Mouse (Mus musculus): ENCODE measurements at regions not wholly inside any gene's neighbourhood (a gene's known extent, or its start where the extent isn't known, plus 50 kb on each side); places are given as distances from the start of the nearest gene placed in this dataset.
A peak's percentile ranks its signal among the peaks of the same experiment; 100 is the strongest.

DNA sequence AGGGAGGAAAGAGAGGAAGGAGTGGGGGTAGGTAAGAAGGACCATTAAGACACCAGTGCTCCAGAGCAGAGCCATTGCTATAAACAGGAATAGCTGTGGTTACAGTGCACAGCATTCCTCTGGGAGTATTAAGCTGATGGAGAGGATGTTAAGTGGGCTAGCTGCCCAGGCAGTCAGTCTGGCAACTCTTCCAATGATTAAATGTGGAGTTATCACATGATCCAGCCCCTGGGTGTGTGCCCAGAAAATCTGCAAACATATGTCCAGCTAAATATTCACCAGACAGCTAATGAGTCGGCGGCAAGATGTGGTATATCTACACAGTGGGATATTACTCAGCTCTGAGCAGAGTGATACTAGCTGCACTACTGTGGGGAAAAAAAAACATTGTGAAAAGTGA, 229.7 kb downstream of the Ankrd50 start:
- no peak for DNase-seq (ENCODE audit: low read depth)

DNA sequence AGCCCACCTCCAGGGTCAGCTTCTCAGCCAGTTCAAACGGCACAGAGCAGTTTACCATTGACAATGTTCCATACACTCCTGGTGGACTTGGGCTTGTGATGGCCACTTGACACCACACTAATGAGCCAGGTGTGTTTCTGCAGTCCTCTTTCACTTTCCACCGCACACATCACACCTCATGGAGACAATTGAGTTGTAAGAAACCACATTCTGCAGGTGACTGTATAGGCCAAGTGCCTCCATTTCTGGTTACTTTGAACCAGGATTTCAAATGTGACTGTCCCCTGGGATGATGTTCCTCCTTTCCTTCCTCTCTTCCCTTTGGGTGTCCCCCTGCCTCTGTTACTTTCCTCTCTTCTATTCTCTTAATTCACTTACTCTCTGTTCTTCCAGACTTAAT, 233.1 kb downstream of the Ankrd50 start:
- DNase-seq (ENCODE audit: low read depth) = no peak

DNA sequence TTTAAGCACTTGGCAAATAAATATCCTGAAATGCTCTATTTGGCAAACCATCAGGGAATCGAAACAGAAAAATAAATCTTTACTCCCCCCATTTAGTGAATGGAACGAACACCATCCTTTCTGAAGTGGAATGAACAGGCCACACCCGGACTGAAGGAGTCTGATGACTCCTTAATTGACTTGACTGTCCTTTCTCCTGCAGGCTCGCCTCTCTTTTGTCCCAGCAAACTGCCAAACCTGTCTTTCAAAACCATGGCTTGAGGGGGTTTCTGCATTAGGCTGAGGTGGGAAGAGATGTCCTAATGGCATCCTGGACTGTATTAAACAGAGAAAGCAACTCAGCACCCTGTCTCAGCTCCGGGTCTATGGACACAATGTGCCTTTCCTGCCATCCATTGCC, 234.1 kb downstream of the Ankrd50 start:
- DNase-seq (ENCODE audit: low read depth) = no peak

- no peak for DNase-seq (ENCODE audit: low read depth)
Observed at GRCm38 (mm10) chr3:38248941-38249340, 235.7 kb downstream of the Ankrd50 start.

- DNase-seq (ENCODE audit: low read depth) = no peak
Observed at GRCm38 (mm10) chr3:38246439-38246838, 238.2 kb downstream of the Ankrd50 start.

DNA sequence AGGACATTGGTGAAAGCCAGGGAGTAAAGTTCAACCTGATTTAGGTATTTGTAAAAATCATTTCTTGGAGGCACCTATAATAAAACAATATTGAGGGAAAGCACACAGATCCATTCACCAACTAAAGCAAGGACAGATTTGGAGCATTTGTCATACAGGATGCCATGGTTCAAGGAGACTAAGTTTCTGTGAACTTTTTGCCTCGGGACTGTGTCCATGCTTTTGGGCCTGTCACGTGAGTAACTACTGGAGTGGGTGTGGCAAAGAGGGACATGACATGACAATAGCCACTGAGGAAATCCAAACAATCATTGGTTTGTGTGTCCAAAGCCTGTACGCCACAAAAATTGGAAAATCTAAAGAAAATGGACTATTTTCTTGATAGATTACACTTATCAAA, 241.4 kb downstream of the Ankrd50 start:
- DNase-seq (ENCODE audit: low read depth) = no peak

DNA sequence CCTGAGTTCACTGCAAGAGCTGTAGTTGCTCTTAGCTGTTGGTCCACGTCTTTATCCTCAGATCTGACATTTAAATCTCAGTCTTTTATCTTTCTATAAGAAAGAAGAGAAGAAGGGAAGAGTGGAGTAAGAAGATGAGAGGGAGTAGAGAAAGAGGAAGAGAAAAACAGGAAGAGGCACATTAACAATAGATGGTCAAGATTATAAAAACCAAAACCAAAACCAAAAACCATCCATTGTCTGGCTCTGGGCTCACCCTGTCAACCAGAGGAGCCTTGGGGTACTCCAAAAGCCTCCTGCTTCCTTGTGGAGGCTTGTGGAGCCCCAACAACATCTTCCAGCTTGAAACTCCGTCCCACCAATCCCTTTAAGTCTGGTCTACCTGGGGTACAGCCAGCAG, 247.0 kb downstream of the Ankrd50 start:
- DNase-seq (ENCODE audit: low read depth) = no peak

DNA sequence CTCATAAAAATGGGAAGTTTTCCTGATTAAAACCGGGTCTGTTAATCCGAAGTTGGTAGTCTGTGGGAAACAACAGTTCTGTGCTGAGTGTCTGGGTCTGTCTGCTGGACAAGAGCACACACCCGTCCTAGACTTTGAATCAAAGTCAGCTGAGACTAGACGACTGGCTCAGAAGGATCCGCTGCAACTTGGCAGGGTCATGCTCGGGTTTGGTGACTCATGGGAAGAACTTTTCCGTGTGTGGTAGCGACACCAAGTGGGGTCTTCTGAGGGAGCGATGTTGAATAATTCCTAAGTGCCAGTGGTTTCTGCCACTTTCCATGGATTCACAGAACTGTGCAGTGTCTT, 248.9 kb downstream of the Ankrd50 start:
- DNase-seq (ENCODE audit: low read depth) = no peak

DNA sequence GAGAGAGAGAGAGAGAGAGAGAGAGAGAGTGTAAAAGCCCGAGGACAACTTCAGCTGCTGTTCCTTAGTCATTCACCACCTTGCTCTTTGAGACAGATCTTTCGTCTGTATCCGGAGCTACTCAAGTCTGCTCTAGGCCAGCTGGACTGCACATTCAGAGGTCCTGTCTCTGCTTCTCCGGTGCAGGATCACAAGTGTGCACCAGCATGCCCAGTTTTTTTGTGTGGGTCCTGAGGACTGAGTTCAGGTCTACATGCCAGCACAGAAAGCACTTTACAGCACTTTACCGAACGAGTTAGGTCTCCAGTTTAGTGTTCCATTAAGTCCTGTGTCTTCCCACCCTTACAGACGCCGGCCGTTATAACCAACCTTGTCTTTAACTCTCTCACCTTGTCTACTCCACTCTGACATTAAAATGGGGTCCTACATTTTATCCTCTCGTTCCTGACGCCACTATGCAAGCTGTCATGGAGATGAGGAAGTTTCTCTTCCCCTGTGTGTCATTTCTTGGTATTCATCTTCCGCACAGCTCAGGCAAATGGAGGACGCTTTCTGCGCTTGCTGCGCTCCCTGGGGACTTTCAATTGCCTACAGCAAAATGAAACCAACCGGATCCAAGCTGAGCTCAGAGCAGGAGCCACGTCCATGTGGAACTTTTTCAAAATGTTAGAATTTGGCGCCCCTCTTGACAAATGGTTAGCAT, 249.5 kb downstream of the Ankrd50 start:
- no peak for DNase-seq (ENCODE audit: low read depth)

GRCm38 (mm10) chr3:38234534-38234933, 250.1 kb downstream of the Ankrd50 start:
- DNase-seq (ENCODE audit: low read depth) = no peak

GRCm38 (mm10) chr3:38234006-38234405, 250.6 kb downstream of the Ankrd50 start:
- DNase-seq (ENCODE audit: low read depth) = no peak

GRCm38 (mm10) chr3:38233091-38233490, 251.6 kb downstream of the Ankrd50 start:
- DNase-seq (ENCODE audit: low read depth) = no peak

DNA sequence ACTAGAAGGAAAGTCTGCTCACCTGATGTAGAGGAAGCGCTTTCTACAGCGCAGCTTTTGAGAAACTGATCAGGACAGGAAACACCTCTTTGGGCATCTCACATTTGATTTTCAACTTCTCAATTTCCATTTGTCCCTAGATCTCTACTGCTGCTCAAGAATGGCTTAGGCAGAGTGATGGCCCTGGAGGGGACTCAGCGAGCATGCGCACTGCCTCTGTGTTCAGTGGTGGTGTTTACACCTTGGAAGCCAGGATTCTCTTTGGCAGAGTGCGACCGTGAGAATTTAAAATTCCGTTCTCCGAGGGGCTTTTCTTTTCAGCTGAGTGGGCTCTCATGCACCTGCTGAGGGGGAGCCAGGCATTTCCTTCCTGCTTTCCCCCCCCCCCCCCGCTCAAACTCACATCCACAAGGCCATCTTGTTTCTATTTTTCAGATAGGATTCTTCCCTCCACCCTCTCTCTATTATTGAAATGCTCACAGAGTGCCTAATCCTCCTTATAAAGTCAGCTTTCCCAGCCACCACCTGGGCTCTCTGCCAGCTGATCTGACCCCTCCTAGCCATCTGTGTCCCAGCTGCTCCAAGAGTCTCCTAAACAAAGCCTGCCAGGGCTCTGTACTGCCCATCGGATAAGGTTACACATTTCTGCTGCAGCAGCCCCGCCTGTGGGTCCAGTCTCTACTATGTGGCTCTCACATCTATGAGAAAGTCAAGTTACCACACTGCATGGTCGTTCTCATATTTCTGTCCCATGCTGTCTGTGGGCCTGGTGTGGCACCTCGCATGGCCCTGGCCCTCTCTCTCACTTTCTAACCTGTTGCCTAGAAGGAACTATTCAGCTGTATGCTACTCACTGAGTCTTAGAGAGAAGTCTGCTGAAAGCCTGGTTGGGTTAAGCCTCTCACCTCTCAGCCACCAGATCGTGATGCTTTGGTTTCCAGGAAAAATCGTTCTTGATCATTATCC, 252.2 kb downstream of the Ankrd50 start:
- DNase-seq (ENCODE audit: low read depth) = no peak

- DNase-seq (ENCODE audit: low read depth) = no peak
Observed at GRCm38 (mm10) chr3:38231506-38231905, 253.1 kb downstream of the Ankrd50 start.

DNA sequence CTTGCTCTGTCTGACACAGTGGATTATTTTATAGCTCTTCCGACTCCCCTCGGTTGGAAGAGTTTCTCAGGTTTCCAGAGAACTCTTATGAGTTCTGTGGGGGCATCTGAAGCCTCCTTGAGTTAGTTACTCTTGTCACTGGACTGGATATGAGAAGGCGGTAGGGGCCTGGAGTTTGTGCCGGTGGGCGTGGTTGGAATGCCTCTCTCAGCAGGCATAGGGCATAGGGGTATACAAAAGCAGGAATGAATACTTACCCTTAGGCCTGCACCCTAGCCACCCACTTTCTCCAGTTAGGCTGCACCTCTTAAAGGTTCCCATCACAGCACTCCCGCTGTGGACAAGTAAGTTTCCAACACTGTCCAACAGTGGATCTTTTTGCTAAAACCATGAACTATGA, 253.8 kb downstream of the Ankrd50 start:
- no peak for DNase-seq (ENCODE audit: low read depth)

DNA sequence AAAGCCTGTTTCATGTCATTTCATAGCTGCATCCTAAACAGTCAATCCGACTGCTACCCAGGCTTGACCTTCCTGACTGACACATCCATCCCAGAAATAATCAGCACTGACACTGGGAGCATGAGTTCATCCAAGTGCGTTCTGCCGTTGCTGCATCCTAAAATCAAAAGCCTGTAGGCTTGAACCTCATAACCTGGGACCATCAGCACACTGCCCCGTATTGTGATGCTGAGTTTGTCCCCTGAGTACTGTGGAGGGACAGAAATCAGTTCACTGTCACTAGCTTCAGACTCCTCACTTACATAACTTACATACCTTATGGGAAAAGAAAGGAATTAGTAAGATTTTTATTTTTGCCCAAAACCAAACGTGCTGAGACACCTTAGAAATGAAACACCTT, 255.0 kb downstream of the Ankrd50 start:
- DNase-seq (ENCODE audit: low read depth) = no peak

DNA sequence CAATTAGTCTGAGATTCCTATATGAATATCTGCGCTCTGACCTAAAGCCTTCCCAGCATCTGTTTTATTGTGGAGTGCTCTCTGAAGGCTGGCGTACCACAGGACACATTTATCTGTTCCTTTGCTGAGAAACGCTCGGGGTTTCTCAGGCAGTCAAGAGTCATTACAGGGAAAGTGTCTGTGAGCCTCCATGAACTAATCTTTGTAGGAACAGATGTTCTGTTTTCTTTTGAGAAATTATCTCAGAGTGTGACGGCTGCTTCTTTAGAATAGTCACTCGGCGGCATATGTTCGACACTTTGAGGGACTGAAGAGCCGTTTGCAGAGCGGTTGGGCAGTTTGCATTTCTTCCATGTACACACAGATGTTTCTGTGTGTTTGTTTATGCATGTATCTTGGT, 255.6 kb downstream of the Ankrd50 start:
- DNase-seq (ENCODE audit: low read depth) = no peak

DNA sequence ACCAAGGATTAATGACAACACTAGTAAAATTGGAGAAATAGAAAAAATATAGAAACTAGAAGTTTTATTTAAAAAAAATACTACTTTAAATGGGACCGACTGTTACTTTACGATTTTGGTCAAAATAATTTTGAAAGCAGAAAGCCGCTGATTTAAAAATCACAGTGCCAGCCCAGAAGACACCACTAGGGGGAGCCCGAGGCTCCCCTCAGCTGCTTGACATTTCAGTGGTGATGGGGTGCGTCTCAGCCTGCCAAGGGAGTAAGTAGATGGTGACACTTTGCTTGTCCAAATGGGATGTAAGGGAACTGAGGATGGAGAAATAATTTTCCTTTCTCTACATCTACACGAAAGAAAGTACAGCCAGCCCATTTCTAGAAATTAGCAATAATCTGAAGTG, 257.0 kb downstream of the Ankrd50 start:
- peak; percentile 74 for DNase-seq (ENCODE audit: low read depth)

GRCm38 (mm10) chr3:38227121-38227520, 257.5 kb downstream of the Ankrd50 start:
- no peak for DNase-seq (ENCODE audit: low read depth)

DNA sequence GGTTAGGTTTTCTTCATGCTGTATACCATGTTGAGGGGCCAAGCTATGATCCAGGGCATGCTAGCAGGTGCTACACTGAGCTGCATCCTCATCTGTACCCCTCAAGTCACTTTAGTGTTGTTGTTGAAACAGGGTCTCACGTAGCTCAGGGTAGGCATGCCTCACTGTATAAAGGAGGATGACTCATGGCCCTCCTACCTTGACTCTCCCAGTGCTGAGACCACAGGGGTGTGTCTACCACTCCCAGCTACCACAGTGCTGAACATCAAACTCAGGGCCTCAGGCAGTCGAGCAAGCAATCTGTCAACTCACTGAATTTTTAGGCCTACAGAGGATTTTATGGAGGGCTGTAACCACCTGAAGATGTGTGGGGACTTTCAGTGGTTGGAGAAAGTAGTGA, 258.5 kb downstream of the Ankrd50 start:
- DNase-seq (ENCODE audit: low read depth) = no peak

- DNase-seq (ENCODE audit: low read depth) = no peak
Observed at GRCm38 (mm10) chr3:38221834-38222215, 262.8 kb downstream of the Ankrd50 start.

DNA sequence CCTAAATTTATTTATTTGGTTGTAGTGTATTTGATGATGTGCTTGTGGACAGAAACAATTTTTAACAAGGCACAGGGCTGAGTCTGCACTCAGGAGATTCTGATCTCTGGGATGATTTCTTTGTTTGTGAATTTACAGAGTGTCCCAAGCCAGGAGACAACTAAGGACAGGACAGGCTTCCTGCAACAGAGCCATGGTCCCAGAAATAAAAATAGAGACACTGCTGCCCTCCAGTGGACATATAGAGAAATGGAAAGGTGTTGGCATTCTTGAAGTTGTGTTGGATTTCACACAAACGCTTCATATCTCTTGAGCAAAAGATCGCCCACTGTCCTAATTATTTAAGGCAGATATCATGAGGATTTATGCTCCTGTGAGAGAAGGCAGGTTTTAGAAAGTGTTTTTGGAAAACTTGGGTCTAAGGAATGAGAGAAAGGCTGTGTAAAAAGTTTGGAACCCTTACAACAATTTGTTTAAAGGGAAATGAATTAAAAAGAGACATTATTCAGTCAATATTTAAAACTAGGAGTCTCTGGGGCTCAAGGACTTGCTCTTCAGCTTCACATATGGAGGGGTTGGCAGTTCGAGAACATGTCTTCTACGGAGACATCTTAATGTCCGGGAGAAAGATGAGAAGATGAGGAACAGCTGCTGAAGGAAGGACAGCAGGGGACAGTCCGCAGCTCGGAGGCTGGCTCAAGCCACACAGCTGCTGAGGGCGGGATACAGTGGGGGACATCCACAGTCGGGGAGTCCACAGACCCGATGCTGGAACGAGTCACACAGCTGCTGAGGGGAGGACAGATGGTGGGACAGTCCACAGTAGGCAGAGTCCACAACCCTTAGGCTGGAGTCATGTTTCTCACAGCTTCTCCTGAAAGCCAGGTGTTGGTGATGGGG, 263.5 kb downstream of the Ankrd50 start:
- DNase-seq (ENCODE audit: low read depth) = peak; percentile 67

Data from naive thymus-derived CD4-positive, alpha-beta T cell, adult 2 months (primary cell).